Mouse (Mus musculus) CH12F3 (cell line): Measurements from ENCODE around the gene Olfr803.

ENCODE experiments used
- in situ Hi-C: fragments of 300-500 bp; cut with MboI; formaldehyde crosslinking; loops from 2 replicates; pipeline ENCODE4 v1.14.3; 2020; ENCODE audit warnings: low sequenced_read_pairs

Olfr803 gene

DNA sequence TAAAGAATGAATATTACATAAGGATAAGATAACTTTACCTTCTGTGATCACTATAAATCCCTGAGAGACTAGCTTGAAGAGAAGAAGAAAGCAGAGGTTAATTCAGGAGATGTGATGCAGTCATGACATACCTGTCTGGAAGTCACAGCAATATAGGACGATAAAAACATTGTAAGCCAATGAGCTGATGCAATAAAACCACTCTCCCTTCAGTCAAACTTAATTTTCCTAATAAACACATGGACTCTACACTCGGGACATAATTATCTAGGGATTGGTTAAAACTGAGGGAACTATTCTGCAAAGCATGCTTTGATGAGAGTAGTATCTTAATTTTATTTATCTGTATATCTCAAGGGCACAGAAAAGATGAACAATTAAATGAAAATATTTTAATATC lies at the start of gene Olfr803:
Gene Olfr803 (minus strand): TSS at position 101 of the 400 bp plus-strand sequence.
- in situ Hi-C loops: no loop called here

DNA sequence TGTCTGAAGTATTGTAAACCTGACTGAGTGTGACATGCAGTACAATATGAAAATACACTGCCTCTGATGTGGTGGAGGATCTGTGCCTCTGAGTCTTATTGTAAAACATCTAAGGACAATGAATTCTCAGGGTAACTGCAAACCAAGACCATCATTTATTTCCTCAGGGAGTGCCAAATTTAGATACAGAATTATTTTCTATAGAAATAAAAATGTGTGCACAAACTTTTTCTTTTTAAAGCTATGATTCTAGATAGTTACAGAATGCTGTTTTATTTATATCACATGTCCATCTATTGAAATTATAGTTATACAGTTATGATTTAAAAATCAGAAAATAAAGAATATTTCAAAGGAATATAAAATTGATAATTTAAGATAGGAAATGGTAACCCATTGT lies 47.7 kb upstream of the Olfr803 start, which contains the start of gene Olfr806:
Gene Olfr806 (minus strand): TSS at position 101 of the 400 bp plus-strand sequence.
- in situ Hi-C loops: no loop called here

DNA sequence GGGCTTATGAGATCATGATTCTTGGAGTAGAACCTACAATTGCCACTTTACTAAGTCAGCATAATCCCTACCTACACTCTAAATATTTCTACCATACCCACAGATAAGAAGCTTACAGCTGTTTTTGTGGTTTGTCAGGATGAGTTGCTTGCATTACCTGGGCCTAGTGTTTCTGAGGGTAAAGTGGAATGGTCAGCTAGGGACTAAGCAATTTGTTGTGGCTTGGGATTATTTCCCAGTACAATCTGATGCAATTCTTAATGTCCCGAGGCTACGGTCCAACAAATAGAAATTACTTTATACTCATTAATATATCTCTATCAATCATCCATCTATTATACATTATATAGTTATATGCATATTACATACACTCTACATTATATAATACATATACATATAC lies 35.2 kb upstream of the Olfr803 start, which contains the start of gene Olfr805:
Gene Olfr805 (minus strand): TSS at position 101 of the 400 bp plus-strand sequence.
- in situ Hi-C loops: no loop called here

DNA sequence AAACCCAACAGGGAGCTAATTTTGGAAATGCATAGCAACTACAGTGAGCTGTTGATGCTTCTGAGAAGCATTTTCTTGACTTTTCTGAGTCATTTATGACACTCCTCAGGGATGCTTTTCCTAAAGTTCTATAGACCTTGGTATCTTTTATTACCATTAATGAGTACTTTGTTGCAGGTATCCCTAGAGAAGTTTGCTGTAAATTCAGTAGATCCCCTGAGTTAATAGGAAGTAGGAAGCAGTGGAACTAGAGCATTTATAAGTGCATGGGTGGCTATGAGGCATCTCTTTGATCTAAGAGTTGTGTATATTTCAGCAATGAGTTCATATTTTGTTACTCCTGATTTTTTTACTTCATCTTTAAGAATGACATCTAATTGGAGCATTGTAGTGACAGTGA lies 8.8 kb upstream of the Olfr803 start, which contains the start of gene Olfr804:
Gene Olfr804 (plus strand): TSS at position 301 of the 400 bp plus-strand sequence.
- in situ Hi-C loops: no loop called here

DNA sequence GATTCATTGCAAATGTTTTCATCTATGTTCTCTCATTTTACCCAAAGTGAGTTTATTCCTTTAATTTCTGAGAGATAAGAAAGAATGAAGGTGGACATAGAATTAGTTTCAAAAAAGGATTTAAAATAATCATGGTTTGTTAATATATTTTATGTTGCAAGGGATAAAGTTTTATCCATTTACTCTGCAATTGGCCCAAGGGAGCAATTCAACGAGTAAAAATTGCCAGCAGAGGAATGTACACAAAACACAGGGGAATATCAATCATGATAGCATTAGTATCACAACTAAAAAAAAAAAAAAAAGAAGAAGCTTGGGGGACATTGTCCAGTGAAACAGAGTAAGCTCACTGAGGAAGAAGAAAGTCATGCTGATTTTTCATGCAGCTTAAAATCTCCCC lies 6.0 kb downstream of the Olfr803 start, which contains the start of gene Olfr802:
Gene Olfr802 (minus strand): TSS at position 101 of the 400 bp plus-strand sequence.
- in situ Hi-C loops: no loop called here

DNA sequence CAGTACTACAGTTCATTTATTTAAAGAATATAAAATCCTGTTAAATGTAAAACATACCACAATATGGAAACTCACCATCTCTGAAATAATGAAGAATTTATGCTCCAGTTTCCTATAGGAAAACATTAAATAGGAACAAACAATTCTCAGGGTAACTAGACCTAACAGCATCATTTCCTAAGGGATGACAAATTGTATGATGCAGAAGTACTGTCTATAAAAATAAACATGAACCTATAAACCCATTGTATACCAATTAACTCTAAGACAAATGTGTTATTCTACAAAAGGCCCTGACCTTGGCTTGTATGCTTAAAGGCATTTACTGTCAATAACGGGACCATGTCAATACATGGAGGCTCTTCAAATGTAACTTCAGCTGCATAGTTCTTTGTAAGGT lies 20.3 kb downstream of the Olfr803 start, which contains the start of gene Olfr801:
Gene Olfr801 (minus strand): TSS at position 101 of the 400 bp plus-strand sequence.
- in situ Hi-C loops: no loop called here

DNA sequence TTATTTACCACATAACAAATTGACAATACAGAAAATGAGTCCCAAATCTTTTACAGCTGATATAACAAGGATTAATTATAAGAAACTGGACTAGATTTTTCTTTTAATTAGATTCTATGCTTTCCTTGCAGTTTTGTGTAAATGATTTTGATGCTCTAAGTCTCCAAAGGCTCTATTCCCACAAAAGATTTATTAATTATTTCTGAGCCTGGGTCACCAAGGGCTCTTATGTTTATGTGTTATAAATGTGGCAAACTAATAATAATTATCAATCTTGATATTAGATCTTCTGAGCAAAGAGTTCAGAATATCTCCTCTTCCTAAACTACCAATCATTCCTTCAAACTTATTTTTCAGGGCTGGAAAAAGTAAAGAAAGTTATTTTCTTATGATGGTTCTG lies 36.7 kb downstream of the Olfr803 start, which contains the start of gene Olfr800:
Gene Olfr800 (plus strand): TSS at position 301 of the 400 bp plus-strand sequence.
- in situ Hi-C loops: no loop called here

DNA sequence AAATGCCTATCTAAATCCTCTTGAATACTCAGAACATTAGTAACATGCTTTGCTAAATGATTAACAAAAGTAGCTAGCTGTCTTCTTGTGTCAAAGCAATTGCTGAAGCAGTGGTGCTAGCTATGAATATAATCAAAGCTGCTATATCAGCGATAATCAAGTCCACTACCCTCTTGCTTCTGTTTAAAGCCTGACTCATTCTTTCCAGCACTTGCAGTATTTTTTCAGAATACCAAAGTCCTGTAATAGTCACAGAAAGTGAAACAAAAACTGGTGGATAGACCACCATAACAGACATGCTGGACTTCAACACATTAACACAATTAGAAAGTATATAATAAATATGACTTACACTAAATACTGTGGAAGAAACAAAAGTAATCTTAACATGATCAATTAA lies 42.3 kb downstream of the Olfr803 start:
- in situ Hi-C loops: no loop called here
